Comparison of ENCODE assay signal across 12 mouse cellular contexts in genomic region chr1:89137086-89137816, GRCm38 (mm10).
DNase-seq lines count a peak whose midpoint lies in the region; ATAC-seq and TF ChIP-seq lines count a peak whose summit lies in the region.
"Had no signal": no experiment of that assay in that cellular context is flagged by ENCODE, and none has a peak within 500 bp of the region (broad histone marks: within the 10 kb centered on the region; RNA-seq: fewer than 3 reads in every experiment).

No protein-coding gene starts in this region.

- H3K4me2 ChIP-seq in hindbrain, embryonic 13.5 days, result no peak overlapping the region
- no peak overlapping the region for H3K4me2 ChIP-seq in hindbrain, embryonic 12.5 days (replicated peaks)
- H3K4me2 ChIP-seq in neural tube, embryonic 13.5 days, result no peak overlapping the region
- H3K4me2 ChIP-seq in liver, embryonic 11.5 days, result no peak overlapping the region
- H3K4me2 ChIP-seq: midbrain, embryonic 12.5 days had no signal

- H3K4me1 ChIP-seq in hindbrain, embryonic 13.5 days (replicated peaks), result peaks cover 45% of the 10 kb centered on the region
- peaks cover 20% of the 10 kb centered on the region for H3K4me1 ChIP-seq in hindbrain, embryonic 12.5 days
- peaks cover 45% of the 10 kb centered on the region for H3K4me1 ChIP-seq in neural tube, embryonic 13.5 days (replicated peaks)
- H3K4me1 ChIP-seq in liver, embryonic 11.5 days (replicated peaks; ENCODE audit: control insufficient read depth, insufficient read depth, low read length), result no peaks in the 10 kb centered on the region

- no peak overlapping the region for H3K9ac ChIP-seq in hindbrain, embryonic 13.5 days
- H3K9ac ChIP-seq in hindbrain, embryonic 12.5 days, result no peak overlapping the region
- H3K9ac ChIP-seq in neural tube, embryonic 13.5 days, result no peak overlapping the region
- H3K9ac ChIP-seq in liver, embryonic 11.5 days (ENCODE audit: low read depth, low read length), result no peak overlapping the region
- H3K9ac ChIP-seq: midbrain, embryonic 12.5 days had no signal

- peak; percentile 33 to 67 for DNase-seq in left cerebral cortex, postnatal 14 days (ENCODE audit: low spot score in 2 of 2)
- DNase-seq in left cerebral cortex, adult 2 months (ENCODE audit: extremely low spot score in 1 of 2, low spot score in 2 of 2), result no peak
- DNase-seq in layer of hippocampus, postnatal 36 days, result peak; percentile 12 to 29
- DNase-seq in liver, embryonic 11.5 days (ENCODE audit: low spot score), result no peak
- DNase-seq: adrenal gland, adult 8-10 months; kidney, adult 8-10 months; liver had no signal

- 71% methylated on average over 13 of the region's 13 CpGs for WGBS in hindbrain, embryonic 13.5 days
- 87% methylated on average over 13 of the region's 13 CpGs for WGBS in hindbrain, embryonic 12.5 days
- WGBS in neural tube, embryonic 13.5 days, result 66% methylated on average over 13 of the region's 13 CpGs
- 89% methylated on average over 13 of the region's 13 CpGs for WGBS in liver, embryonic 11.5 days

- TF ChIP-seq CTCF in left cerebral cortex, adult 2 months (IDR thresholded peaks at IDR 0.05), result no peak

- intact Hi-C loops in left cerebral cortex, postnatal 14 days (cut with DNase I), result loop anchor here (5.0 kb wide), 1 partner anchor 65 kb away; the partner anchor contains the start of gene Sh3bp4
- intact Hi-C loops in left cerebral cortex, adult 2 months (cut with DNase I), result loop anchor here (5.0 kb wide), 1 partner anchor 80 kb away; no protein-coding TSS in a partner anchor

- H3K27me3 ChIP-seq in hindbrain, embryonic 13.5 days, result no peaks in the 10 kb centered on the region
- H3K27me3 ChIP-seq in hindbrain, embryonic 12.5 days, result no peaks in the 10 kb centered on the region
- H3K27me3 ChIP-seq in neural tube, embryonic 13.5 days, result no peaks in the 10 kb centered on the region
- H3K27me3 ChIP-seq in liver, embryonic 11.5 days (replicated peaks; ENCODE audit: control insufficient read depth, insufficient read depth, low read length), result no peaks in the 10 kb centered on the region
- H3K27me3 ChIP-seq: midbrain, embryonic 12.5 days had no signal

- no peaks in the 10 kb centered on the region for H3K9me3 ChIP-seq in hindbrain, embryonic 13.5 days
- no peaks in the 10 kb centered on the region for H3K9me3 ChIP-seq in hindbrain, embryonic 12.5 days (replicated peaks)
- H3K9me3 ChIP-seq in neural tube, embryonic 13.5 days, result no peaks in the 10 kb centered on the region
- no peaks in the 10 kb centered on the region for H3K9me3 ChIP-seq in liver, embryonic 11.5 days (ENCODE audit: control insufficient read depth, low read length)
- H3K9me3 ChIP-seq: midbrain, embryonic 12.5 days had no signal

- no peak overlapping the region for H3K4me3 ChIP-seq in hindbrain, embryonic 13.5 days
- H3K4me3 ChIP-seq in hindbrain, embryonic 12.5 days, result no peak overlapping the region
- no peak overlapping the region for H3K4me3 ChIP-seq in left cerebral cortex, adult 2 months
- H3K4me3 ChIP-seq in neural tube, embryonic 13.5 days, result no peak overlapping the region
- no peak overlapping the region for H3K4me3 ChIP-seq in liver, embryonic 11.5 days (ENCODE audit: low read depth, low read length)
- H3K4me3 ChIP-seq: embryonic facial prominence, embryonic 10.5 days; midbrain, embryonic 12.5 days had no signal

- peaks cover 17% of the 10 kb centered on the region for H3K36me3 ChIP-seq in hindbrain, embryonic 13.5 days
- peaks cover 15% of the 10 kb centered on the region for H3K36me3 ChIP-seq in hindbrain, embryonic 12.5 days
- H3K36me3 ChIP-seq in neural tube, embryonic 13.5 days, result peaks cover 38% of the 10 kb centered on the region
- H3K36me3 ChIP-seq in liver, embryonic 11.5 days (ENCODE audit: control insufficient read depth, insufficient read depth, low read length), result no peaks in the 10 kb centered on the region

- no peak for ATAC-seq in hindbrain, embryonic 13.5 days (ENCODE audit: low FRiP score)
- no peak for ATAC-seq in hindbrain, embryonic 12.5 days (ENCODE audit: low FRiP score)
- peak; percentile 28; the same call in 1 of the 2 replicates for ATAC-seq in neural tube, embryonic 13.5 days (ENCODE audit: low read depth)
- no peak for ATAC-seq in liver, embryonic 11.5 days (replicated peaks; ENCODE audit: low FRiP score)

- peak overlapping the region; percentile 61 for H3K27ac ChIP-seq in hindbrain, embryonic 13.5 days
- no peak overlapping the region for H3K27ac ChIP-seq in hindbrain, embryonic 12.5 days
- H3K27ac ChIP-seq in left cerebral cortex, adult 2 months, result no peak overlapping the region
- H3K27ac ChIP-seq in neural tube, embryonic 13.5 days (replicated peaks), result peak overlapping the region; percentile 69
- H3K27ac ChIP-seq in liver, embryonic 11.5 days (ENCODE audit: low read depth, low read length), result no peak overlapping the region
- H3K27ac ChIP-seq: embryonic facial prominence, embryonic 10.5 days; midbrain, embryonic 12.5 days had no signal

Comparison
In these comparisons a context has a peak if more than half of its experiments do, and no peak if none do; other contexts are left out.
1. H3K27ac ChIP-seq: peak in hindbrain, embryonic 13.5 days (single experiment) and neural tube, embryonic 13.5 days (single experiment); none in hindbrain, embryonic 12.5 days (single experiment), left cerebral cortex, adult 2 months (single experiment) and liver, embryonic 11.5 days (single experiment).
2. DNase-seq: peak in left cerebral cortex, postnatal 14 days (2 of 2) and layer of hippocampus, postnatal 36 days (2 of 2); none in left cerebral cortex, adult 2 months (0 of 2) and liver, embryonic 11.5 days (single experiment).